Mouse (Mus musculus): ENCODE measurements at regions not wholly inside any gene's neighbourhood (a gene's known extent, or its start where the extent isn't known, plus 50 kb on each side); places are given as distances from the start of the nearest gene placed in this dataset.

DNA sequence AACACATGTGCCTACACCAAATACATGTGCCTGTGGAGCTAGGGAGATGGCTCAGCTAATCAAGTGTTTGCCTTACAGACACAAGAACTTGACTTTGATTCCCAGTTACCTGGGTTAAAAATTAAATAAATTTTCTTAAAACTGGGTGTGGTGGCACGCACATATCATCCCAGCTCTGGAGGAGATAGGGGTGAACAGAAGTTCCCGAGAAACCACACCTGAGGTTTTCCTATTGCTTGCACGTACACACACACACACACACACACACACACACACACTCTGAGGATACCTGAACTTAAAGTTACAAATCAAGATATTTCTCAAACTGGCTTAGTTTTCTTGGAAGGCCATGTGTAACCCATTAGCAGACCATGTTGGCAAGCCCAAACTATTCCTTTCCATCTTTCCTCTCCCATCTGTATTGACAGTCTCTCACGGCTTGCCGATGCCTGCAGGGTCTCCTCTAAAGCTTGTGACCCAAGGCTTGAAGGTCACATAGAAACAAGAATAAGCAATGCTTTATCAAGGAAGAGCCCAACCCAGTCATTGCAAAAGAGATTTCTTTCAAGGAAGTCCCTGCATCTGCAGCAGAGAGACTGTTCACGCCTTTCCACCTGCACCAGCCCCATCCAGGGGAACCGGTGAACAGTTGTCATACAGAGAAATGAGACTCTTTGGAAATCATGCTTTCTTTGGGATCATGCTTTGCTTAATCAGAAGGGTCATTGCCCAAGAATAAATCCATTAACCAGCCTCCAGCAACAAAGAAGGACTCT lies 129.9 kb downstream of the Cyp26b1 start:
- TF ChIP-seq POLR2A (IDR thresholded peaks at IDR 0.05; ENCODE audit: borderline replicate concordance, extremely low read depth, insufficient read depth, insufficient read length, poor library complexity, severe bottlenecking) (no peak), CTCF (IDR thresholded peaks at IDR 0.05; ENCODE audit: borderline replicate concordance, extremely low read depth, insufficient read depth, insufficient read length) (no peak)
